Mouse (Mus musculus): Measurements from ENCODE around the gene Fance.

DNA sequence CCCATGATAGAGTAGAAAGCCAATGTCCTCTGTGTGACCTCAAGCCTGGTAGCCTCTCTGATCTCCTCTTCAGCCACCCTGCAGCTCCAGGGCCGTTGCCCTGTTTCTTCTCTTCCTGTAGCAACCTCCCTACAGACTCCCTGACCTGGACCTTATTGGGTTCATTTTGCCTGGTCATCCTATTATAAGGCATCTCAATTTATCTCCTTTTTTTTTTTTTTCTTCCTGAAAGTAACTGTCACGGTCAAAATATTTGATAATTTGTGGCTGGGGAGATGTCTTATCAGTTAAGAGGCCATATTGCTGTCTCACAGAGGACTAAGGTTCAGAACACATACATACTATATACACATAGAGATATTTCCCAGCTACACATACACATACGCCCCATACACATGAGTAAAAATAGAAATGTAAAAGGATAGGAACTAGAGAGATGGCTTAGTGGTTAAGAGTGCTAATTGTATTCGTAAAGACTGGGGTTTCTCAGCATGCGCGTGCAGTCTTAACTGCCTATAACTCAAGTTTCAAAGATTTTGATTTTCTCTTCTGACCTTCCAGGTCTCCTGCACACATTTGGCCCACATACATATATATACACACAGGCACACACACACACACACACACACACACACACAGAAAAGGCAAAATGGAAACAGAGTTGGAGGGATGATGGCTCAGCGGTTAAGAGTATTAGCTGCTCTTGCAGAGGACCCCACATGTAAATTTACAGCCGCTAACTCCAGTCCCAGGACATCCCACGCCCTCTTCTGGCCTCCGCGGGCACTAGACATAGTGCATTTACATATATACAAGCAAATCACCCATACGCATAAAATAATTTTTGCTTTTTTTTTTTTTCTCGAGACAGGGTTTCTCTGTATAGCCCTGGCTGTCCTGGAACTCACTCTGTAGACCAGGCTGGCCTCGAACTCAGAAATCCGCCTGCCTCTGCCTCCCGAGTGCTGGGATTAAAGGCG lies 797 bp upstream of the Fance start:
- TF ChIP-seq EP300 (IDR thresholded peaks at IDR 0.05; ENCODE audit: low read depth), result no peak
- TF ChIP-seq CTCF (IDR thresholded peaks at IDR 0.05; ENCODE audit: low read depth), result peak; percentile 37
